Mouse (Mus musculus): ENCODE results near the gene Mrpl37. TPM values are rescaled to one million over a fixed set of nuclear protein-coding genes. Genes with fewer than 3 reads are reported as not detected.

The Mrpl37 gene
- polyA plus RNA-seq, 1 experiment, result 59.2 TPM

GRCm38 (mm10) chr4:107007359-107007758 is 59.3 kb downstream of the Mrpl37 start:
- Histone ChIP-seq H3K27me3 (ENCODE audit: control insufficient read depth, insufficient read depth, low read length, poor library complexity, severe bottlenecking) (no peaks in the 10 kb centered on the region), H3K9me3 (replicated peaks; ENCODE audit: control insufficient read depth, insufficient read depth, low read length, poor library complexity, severe bottlenecking) (no peaks in the 10 kb centered on the region), H3K9ac (ENCODE audit: low read depth, poor library complexity, severe bottlenecking) (no peak overlapping the region), H3K4me1 (ENCODE audit: control insufficient read depth, insufficient read depth, low read length) (no peaks in the 10 kb centered on the region), H3K27ac (ENCODE audit: insufficient read depth, low read length) (no peak overlapping the region), H3K36me3 (ENCODE audit: control insufficient read depth, insufficient read depth, low read length, poor library complexity, severe bottlenecking) (no peaks in the 10 kb centered on the region), H3K4me3 (ENCODE audit: low read depth, low read length) (no peak overlapping the region)
- no peak for TF ChIP-seq EP300 (IDR thresholded peaks at IDR 0.05; ENCODE audit: insufficient read depth, low read depth, low read length)

- H3K4me1 ChIP-seq (ENCODE audit: control insufficient read depth, insufficient read depth, low read length), result no peaks in the 10 kb centered on the region
- H3K27ac ChIP-seq (ENCODE audit: insufficient read depth, low read length), result no peak overlapping the region
- H3K36me3 ChIP-seq (ENCODE audit: control insufficient read depth, insufficient read depth, low read length, poor library complexity, severe bottlenecking), result no peaks in the 10 kb centered on the region
- H3K9me3 ChIP-seq (replicated peaks; ENCODE audit: control insufficient read depth, insufficient read depth, low read length, poor library complexity, severe bottlenecking), result no peaks in the 10 kb centered on the region
- H3K9ac ChIP-seq (ENCODE audit: low read depth, poor library complexity, severe bottlenecking), result no peak overlapping the region
- TF ChIP-seq EP300 (IDR thresholded peaks at IDR 0.05; ENCODE audit: insufficient read depth, low read depth, low read length) (no peak), POLR2A (IDR thresholded peaks at IDR 0.05; ENCODE audit: insufficient read depth, low read length) (no peak), CTCF (IDR thresholded peaks at IDR 0.05; ENCODE audit: low read depth, low read length) (no peak)
- no peak overlapping the region for H3K4me3 ChIP-seq (ENCODE audit: low read depth, low read length)
- no peaks in the 10 kb centered on the region for H3K27me3 ChIP-seq (ENCODE audit: control insufficient read depth, insufficient read depth, low read length, poor library complexity, severe bottlenecking)
Observed at GRCm38 (mm10) chr4:107006807-107007206, 59.9 kb downstream of the Mrpl37 start.

- TF ChIP-seq EP300 (IDR thresholded peaks at IDR 0.05; ENCODE audit: insufficient read depth, low read depth, low read length) (no peak), CTCF (IDR thresholded peaks at IDR 0.05; ENCODE audit: low read depth, low read length) (no peak), POLR2A (IDR thresholded peaks at IDR 0.05; ENCODE audit: insufficient read depth, low read length) (no peak)
- Histone ChIP-seq H3K4me1 (ENCODE audit: control insufficient read depth, insufficient read depth, low read length) (peaks cover 3% of the 10 kb centered on the region), H3K27me3 (ENCODE audit: control insufficient read depth, insufficient read depth, low read length, poor library complexity, severe bottlenecking) (no peaks in the 10 kb centered on the region), H3K27ac (ENCODE audit: insufficient read depth, low read length) (no peak overlapping the region), H3K9me3 (replicated peaks; ENCODE audit: control insufficient read depth, insufficient read depth, low read length, poor library complexity, severe bottlenecking) (no peaks in the 10 kb centered on the region), H3K9ac (ENCODE audit: low read depth, poor library complexity, severe bottlenecking) (no peak overlapping the region), H3K4me3 (ENCODE audit: low read depth, low read length) (no peak overlapping the region), H3K36me3 (ENCODE audit: control insufficient read depth, insufficient read depth, low read length, poor library complexity, severe bottlenecking) (no peaks in the 10 kb centered on the region)
Observed at GRCm38 (mm10) chr4:107006229-107006628, 60.4 kb downstream of the Mrpl37 start.

Other genes with a start within 250 kb of the Mrpl37 start
- 245 and 248 TPM in 2 replicates for gene Ssbp3, start 156.2 kb downstream of the Mrpl37 start, polyA plus RNA-seq (2011; ENCODE audit: insufficient read depth, insufficient read length, low read depth, missing spikeins)
- gene Cyb5rl, start 120 bp upstream of the Mrpl37 start, polyA plus RNA-seq (2011; ENCODE audit: insufficient read depth, insufficient read length, low read depth, missing spikeins), result 4.8 and 5.3 TPM in 2 replicates
- gene Cdcp2, start 30.0 kb upstream of the Mrpl37 start, polyA plus RNA-seq (2011; ENCODE audit: insufficient read depth, insufficient read length, low read depth, missing spikeins), result not detected in 2 replicates
- 146 and 149 TPM in 2 replicates for gene Tmem59, start 111.5 kb upstream of the Mrpl37 start, polyA plus RNA-seq (2011; ENCODE audit: insufficient read depth, insufficient read length, low read depth, missing spikeins)
- 15.7 and 38.3 TPM in 2 replicates for gene Tceanc2, start 112.2 kb upstream of the Mrpl37 start, polyA plus RNA-seq (2011; ENCODE audit: insufficient read depth, insufficient read length, low read depth, missing spikeins)
- gene Ldlrad1, start 142.3 kb upstream of the Mrpl37 start, polyA plus RNA-seq (2011; ENCODE audit: insufficient read depth, insufficient read length, low read depth, missing spikeins), result not detected in 2 replicates
- 65.2 and 75.4 TPM in 2 replicates for gene Lrrc42, start 186.7 kb upstream of the Mrpl37 start, polyA plus RNA-seq (2011; ENCODE audit: insufficient read depth, insufficient read length, low read depth, missing spikeins)
- gene Hspb11, start 186.7 kb upstream of the Mrpl37 start, polyA plus RNA-seq (2011; ENCODE audit: insufficient read depth, insufficient read length, low read depth, missing spikeins), result 49.0 and 53.9 TPM in 2 replicates
- not detected in 2 replicates for gene Dio1, start 240.3 kb upstream of the Mrpl37 start, polyA plus RNA-seq (2011; ENCODE audit: insufficient read depth, insufficient read length, low read depth, missing spikeins)
- 24.5 and 26.6 TPM in 2 replicates for gene Yipf1, start 247.5 kb upstream of the Mrpl37 start, polyA plus RNA-seq (2011; ENCODE audit: insufficient read depth, insufficient read length, low read depth, missing spikeins)

All from ES-Bruce4 (cell line).